Mouse (Mus musculus) myocyte (in vitro differentiated cells): ENCODE data around the gene Spi1. TPM values are rescaled to one million over a fixed set of nuclear protein-coding genes. Genes with fewer than 3 reads are reported as not detected.

Experiments
- H3K27me3 ChIP-seq: one replicate; pipeline ENCODE4 v1.6.1; 2011; ENCODE audit not compliant: control insufficient read depth, insufficient read depth, insufficient read length
- H3K36me3 ChIP-seq: one replicate; pipeline ENCODE4 v1.6.1; 2011; ENCODE audit not compliant: control insufficient read depth, insufficient read depth
- H3K4me2 ChIP-seq: one replicate; pipeline ENCODE4 v1.6.1; 2011; ENCODE audit warnings: low read depth, control low read depth
- H3K4me3 ChIP-seq: one replicate; pipeline ENCODE4 v1.5.1; 2011; ENCODE audit warnings: mild to moderate bottlenecking, control low read depth, moderate library complexity
- H3K79me2 ChIP-seq: one replicate; pipeline ENCODE4 v1.6.1; 2011; ENCODE audit not compliant: control insufficient read depth, insufficient read depth
- H3ac ChIP-seq: one replicate; pipeline ENCODE4 v1.6.1; 2011; ENCODE audit not compliant: control insufficient read depth, insufficient read length
- CEBPB ChIP-seq: IDR thresholded peaks from 2 replicates; pipeline ENCODE4 v1.6.1; 2011; ENCODE audit warnings: mild to moderate bottlenecking, moderate library complexity; ENCODE audit not compliant: poor library complexity, insufficient read depth, severe bottlenecking
- E2F4 ChIP-seq: IDR thresholded peaks from one replicate; pipeline ENCODE4 v1.6.1; 2011; ENCODE audit warnings: mild to moderate bottlenecking, control low read depth, moderate library complexity; ENCODE audit not compliant: insufficient read depth
- MAX ChIP-seq: IDR thresholded peaks from one replicate; pipeline ENCODE4 v1.6.1; 2011; ENCODE audit warnings: low read depth, mild to moderate bottlenecking, control low read depth
- MYOD1 ChIP-seq, 3 experiments: IDR thresholded peaks; one replicate each; pipeline ENCODE4 v1.6.1; 2011; ENCODE audit warnings: control low read depth in 2 of 3, low read depth in 2 of 3, mild to moderate bottlenecking in 2 of 3, moderate library complexity in 1 of 3; ENCODE audit not compliant: insufficient read length in 2 of 3, control insufficient read depth in 1 of 3
- MYOG ChIP-seq, 3 experiments: IDR thresholded peaks; one replicate each; pipeline ENCODE4 v1.6.1; 2011; ENCODE audit warnings: control low read depth in 2 of 3, low read depth in 2 of 3, mild to moderate bottlenecking in 2 of 3; ENCODE audit not compliant: insufficient read length in 2 of 3, control insufficient read depth in 1 of 3, insufficient read depth in 1 of 3
- POLR2A ChIP-seq: IDR thresholded peaks from one replicate; pipeline ENCODE4 v1.6.1; 2011; ENCODE audit warnings: low read depth, mild to moderate bottlenecking, control low read depth, moderate library complexity; ENCODE audit not compliant: insufficient read length
- POLR2AphosphoS2 ChIP-seq: IDR thresholded peaks from one replicate; pipeline ENCODE4 v1.6.1; 2011; ENCODE audit warnings: low read depth, control low read depth; ENCODE audit not compliant: insufficient read length
- REST ChIP-seq: IDR thresholded peaks from one replicate; pipeline ENCODE4 v1.6.1; 2011; ENCODE audit warnings: mild to moderate bottlenecking, control low read depth, moderate library complexity; ENCODE audit not compliant: insufficient read depth, insufficient read length
- SRF ChIP-seq: IDR thresholded peaks from one replicate; pipeline ENCODE4 v1.6.1; 2011; ENCODE audit warnings: low read depth; ENCODE audit not compliant: control insufficient read depth, insufficient read length
- TCF12 ChIP-seq: IDR thresholded peaks from one replicate; pipeline ENCODE4 v1.6.1; 2011; ENCODE audit warnings: mild to moderate bottlenecking, control low read depth; ENCODE audit not compliant: poor library complexity, insufficient read depth, severe bottlenecking
- TCF3 ChIP-seq: IDR thresholded peaks from one replicate; pipeline ENCODE4 v1.6.1; 2011; ENCODE audit warnings: low read depth, control low read depth; ENCODE audit not compliant: insufficient read length
- USF1 ChIP-seq: IDR thresholded peaks from one replicate; pipeline ENCODE4 v1.6.1; 2011; ENCODE audit warnings: low read depth, mild to moderate bottlenecking, control low read depth, moderate library complexity
- polyA plus RNA-seq: library from polyadenylated mRNA; unstranded; fragments of >200 nt; fragmentation: generic; extraction: Trizol; gene quantifications from one replicate; pipeline ENCODE4 v1.2.1, GENCODE M21; 2012; ENCODE audit warnings: missing spikeins

The Spi1 gene
- polyA plus RNA-seq, 1 experiment, result 0.04 TPM

DNA sequence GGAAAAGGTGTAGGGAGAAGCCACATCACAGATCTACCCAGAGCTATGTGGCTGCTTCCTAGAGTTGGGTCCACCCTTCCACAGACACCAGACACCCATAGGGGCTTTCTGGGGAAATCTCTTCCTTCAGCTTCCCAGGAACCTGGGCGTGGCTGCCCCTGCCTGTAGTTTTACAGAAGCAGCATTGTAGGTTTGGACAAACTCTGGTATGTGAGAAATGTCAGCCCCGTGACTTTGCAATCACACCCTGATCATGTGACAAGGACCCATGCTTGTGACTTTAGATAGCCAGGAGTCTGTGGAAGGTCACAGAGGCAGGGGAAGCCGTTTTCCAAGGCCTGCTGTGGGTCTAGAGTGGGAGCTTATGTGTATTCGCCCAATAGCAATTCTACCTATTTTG lies 30.3 kb downstream of the Spi1 start:
- peaks cover 2% of the 10 kb centered on the region for H3K27me3 ChIP-seq
- no peak overlapping the region for H3ac ChIP-seq
- no peak overlapping the region for H3K4me3 ChIP-seq
- H3K79me2 ChIP-seq, result no peaks in the 10 kb centered on the region
- TF ChIP-seq TCF3 (no peak), USF1 (peak; percentile 28), SRF (no peak)
- H3K4me2 ChIP-seq, result no peak overlapping the region
- H3K36me3 ChIP-seq, result no peaks in the 10 kb centered on the region

- Histone ChIP-seq H3K4me2 (no peak overlapping the region), H3K27me3 (peaks cover 11% of the 10 kb centered on the region), H3ac (no peak overlapping the region), H3K36me3 (no peaks in the 10 kb centered on the region), H3K79me2 (no peaks in the 10 kb centered on the region), H3K4me3 (no peak overlapping the region)
- no peak for TF ChIP-seq REST
- TF ChIP-seq CEBPB, result no peak
- no peak for TF ChIP-seq TCF3
- TF ChIP-seq E2F4, result no peak
- no peak for TF ChIP-seq MAX
- TF ChIP-seq TCF12, result no peak
- no peak for TF ChIP-seq POLR2A
- TF ChIP-seq MYOG (IDR thresholded peaks at IDR 0.05; ENCODE audit: control insufficient read depth in 1 of 3, insufficient read depth in 1 of 3, insufficient read length in 2 of 3, low read depth in 2 of 3), result no peak
- no peak for TF ChIP-seq MYOD1 (IDR thresholded peaks at IDR 0.05; ENCODE audit: control insufficient read depth in 1 of 3, insufficient read length in 2 of 3, low read depth in 2 of 3)
- TF ChIP-seq SRF, result no peak
- TF ChIP-seq POLR2AphosphoS2, result no peak
- TF ChIP-seq USF1, result no peak
These were observed 31.1 kb downstream of the Spi1 start for GRCm38 (mm10) chr2:91113334-91113733.

- Histone ChIP-seq H3K4me3 (no peak overlapping the region), H3K79me2 (no peaks in the 10 kb centered on the region), H3ac (no peak overlapping the region)
These were observed 31.7 kb downstream of the Spi1 start for GRCm38 (mm10) chr2:91113852-91114251.

GRCm38 (mm10) chr2:91114781-91115577 lies 32.8 kb downstream of the Spi1 start:
- H3K79me2 ChIP-seq, result no peaks in the 10 kb centered on the region
- H3K36me3 ChIP-seq, result no peaks in the 10 kb centered on the region
- peak overlapping the region; percentile 73 for H3K4me2 ChIP-seq
- H3K27me3 ChIP-seq, result peaks cover 20% of the 10 kb centered on the region
- H3K4me3 ChIP-seq, result no peak overlapping the region
- TF ChIP-seq MYOD1 (IDR thresholded peaks at IDR 0.05; ENCODE audit: control insufficient read depth in 1 of 3, insufficient read length in 2 of 3, low read depth in 2 of 3) (peak in 1 of 3 experiments; percentile 29), MYOG (IDR thresholded peaks at IDR 0.05; ENCODE audit: control insufficient read depth in 1 of 3, insufficient read depth in 1 of 3, insufficient read length in 2 of 3, low read depth in 2 of 3) (peak in 2 of 3 experiments; percentile 21 to 28), TCF12 (no peak)
- peak overlapping the region; percentile 31 for H3ac ChIP-seq

More at GRCm38 (mm10) chr2:91113852-91114251, 31.7 kb downstream of the Spi1 start:
- Histone ChIP-seq H3K4me2 (no peak overlapping the region), H3K27me3 (peaks cover 11% of the 10 kb centered on the region), H3K36me3 (no peaks in the 10 kb centered on the region)
- TF ChIP-seq MYOD1 (IDR thresholded peaks at IDR 0.05; ENCODE audit: control insufficient read depth in 1 of 3, insufficient read length in 2 of 3, low read depth in 2 of 3) (no peak), REST (no peak), USF1 (no peak)

GRCm38 (mm10) chr2:91115578-91115970 lies 33.4 kb downstream of the Spi1 start:
- no peak overlapping the region for H3K4me3 ChIP-seq

DNA sequence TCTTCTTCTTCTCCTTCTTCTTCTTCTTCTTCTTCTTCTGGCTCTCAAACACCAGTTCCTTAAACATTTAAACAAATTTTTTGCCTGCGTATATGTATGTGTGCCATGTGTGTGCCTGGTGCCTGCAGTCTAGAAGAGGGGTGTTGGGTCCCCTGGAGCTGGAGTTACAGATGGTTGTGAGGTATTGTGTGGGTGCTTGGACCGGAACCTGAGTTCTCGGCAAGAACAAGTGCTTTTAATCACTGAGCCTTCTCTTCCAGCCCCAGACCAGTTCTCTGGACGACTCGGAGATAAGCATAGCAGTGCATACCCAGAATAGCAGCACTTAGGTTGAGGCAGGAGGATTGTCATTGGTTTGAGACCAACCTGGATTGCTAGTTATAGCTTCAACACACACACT lies 34.7 kb downstream of the Spi1 start:
- TF ChIP-seq POLR2A, result no peak
- no peak for TF ChIP-seq MYOG (IDR thresholded peaks at IDR 0.05; ENCODE audit: control insufficient read depth in 1 of 3, insufficient read depth in 1 of 3, insufficient read length in 2 of 3, low read depth in 2 of 3)
- no peak for TF ChIP-seq REST
- no peak for TF ChIP-seq SRF
- TF ChIP-seq CEBPB, result no peak
- TF ChIP-seq POLR2AphosphoS2, result no peak
- no peak for TF ChIP-seq USF1
- no peak for TF ChIP-seq TCF12
- no peak for TF ChIP-seq TCF3
- no peak overlapping the region for H3K4me2 ChIP-seq
- H3K4me3 ChIP-seq, result no peak overlapping the region
- H3ac ChIP-seq, result no peak overlapping the region
- H3K36me3 ChIP-seq, result no peaks in the 10 kb centered on the region
- H3K27me3 ChIP-seq, result peaks cover 38% of the 10 kb centered on the region
- no peaks in the 10 kb centered on the region for H3K79me2 ChIP-seq

More at GRCm38 (mm10) chr2:91115578-91115970, 33.4 kb downstream of the Spi1 start:
- Histone ChIP-seq H3K4me2 (peak overlapping the region; percentile 73), H3K27me3 (peaks cover 26% of the 10 kb centered on the region), H3K36me3 (no peaks in the 10 kb centered on the region), H3ac (peak overlapping the region; percentile 31), H3K79me2 (no peaks in the 10 kb centered on the region)
- TF ChIP-seq REST, result no peak
